Mouse (Mus musculus) C2C12 (cell line): ENCODE measurements around the gene Ier2. TPM values are rescaled to one million over a fixed set of nuclear protein-coding genes. Genes with fewer than 3 reads are reported as not detected.

Source experiments
- H3K27me3 ChIP-seq: one replicate; pipeline ENCODE4 v1.6.1; 2011; ENCODE audit not compliant: control insufficient read depth, insufficient read depth, insufficient read length
- H3K36me3 ChIP-seq: one replicate; pipeline ENCODE4 v1.6.1; 2011; ENCODE audit not compliant: control insufficient read depth, insufficient read depth
- H3K4me3 ChIP-seq: one replicate; pipeline ENCODE4 v1.5.1; 2011; ENCODE audit warnings: mild to moderate bottlenecking, control low read depth; ENCODE audit not compliant: poor library complexity, insufficient read depth, severe bottlenecking
- H3K79me2 ChIP-seq: one replicate; pipeline ENCODE4 v1.6.1; 2011; ENCODE audit not compliant: control insufficient read depth, insufficient read depth
- H3K79me3 ChIP-seq: one replicate; pipeline ENCODE4 v1.6.1; 2011; ENCODE audit warnings: low read depth, control low read depth
- H3ac ChIP-seq: one replicate; pipeline ENCODE3; 2011; ENCODE audit warnings: low read depth; ENCODE audit not compliant: control insufficient read depth, insufficient read length
- CEBPB ChIP-seq: IDR thresholded peaks from one replicate; pipeline ENCODE4 v1.6.1; 2011; ENCODE audit warnings: low read depth, mild to moderate bottlenecking, control low read depth, moderate library complexity
- CTCF ChIP-seq: IDR thresholded peaks from one replicate; pipeline ENCODE4 v1.5.1; 2011; ENCODE audit not compliant: control insufficient read depth, insufficient read depth, insufficient read length
- FOSL1 ChIP-seq: IDR thresholded peaks from one replicate; pipeline ENCODE4 v1.8.0; 2011; ENCODE audit warnings: mild to moderate bottlenecking, low read length; ENCODE audit not compliant: poor library complexity, insufficient read depth, severe bottlenecking
- MAX ChIP-seq: IDR thresholded peaks from one replicate; pipeline ENCODE4 v1.6.1; 2011; ENCODE audit warnings: mild to moderate bottlenecking, control low read depth
- MYOD1 ChIP-seq: IDR thresholded peaks from one replicate; pipeline ENCODE4 v1.6.1; 2011; ENCODE audit warnings: low read depth; ENCODE audit not compliant: control insufficient read depth, insufficient read length
- MYOG ChIP-seq: IDR thresholded peaks from one replicate; pipeline ENCODE4 v1.6.1; 2011; ENCODE audit not compliant: control insufficient read depth, insufficient read length; ENCODE audit errors: extremely low read depth
- USF1 ChIP-seq: IDR thresholded peaks from one replicate; pipeline ENCODE4 v1.6.1; 2011; ENCODE audit warnings: low read depth, mild to moderate bottlenecking, control low read depth, moderate library complexity
- polyA plus RNA-seq: library from polyadenylated mRNA; unstranded; fragments of >200 nt; fragmentation: generic; extraction: Trizol; gene quantifications from one replicate; pipeline ENCODE4 v1.2.1, GENCODE M21; 2012; ENCODE audit warnings: missing spikeins

Ier2 gene
- polyA plus RNA-seq, 1 experiment, result 61.4 TPM

GRCm38 (mm10) chr8:84704356-84704755 lies 41.7 kb upstream of the Ier2 start:
- Histone ChIP-seq H3K4me3 (no peak overlapping the region), H3K79me2 (no peaks in the 10 kb centered on the region), H3K36me3 (peaks cover 27% of the 10 kb centered on the region), H3K79me3 (no peaks in the 10 kb centered on the region), H3ac (no peak overlapping the region), H3K27me3 (no peaks in the 10 kb centered on the region)
- no peak for TF ChIP-seq MYOD1
- TF ChIP-seq MYOG, result no peak
- TF ChIP-seq USF1, result no peak
- no peak for TF ChIP-seq MAX
- TF ChIP-seq CTCF, result no peak
- no peak for TF ChIP-seq FOSL1
- TF ChIP-seq CEBPB, result no peak

GRCm38 (mm10) chr8:84703466-84704249 lies 41.0 kb upstream of the Ier2 start:
- Histone ChIP-seq H3ac (no peak overlapping the region), H3K4me3 (no peak overlapping the region), H3K79me2 (no peaks in the 10 kb centered on the region), H3K27me3 (no peaks in the 10 kb centered on the region), H3K36me3 (peaks cover 27% of the 10 kb centered on the region), H3K79me3 (no peaks in the 10 kb centered on the region)
- no peak for TF ChIP-seq CEBPB
- TF ChIP-seq MAX, result no peak
- TF ChIP-seq MYOD1, result no peak
- TF ChIP-seq FOSL1, result no peak
- no peak for TF ChIP-seq CTCF
- TF ChIP-seq USF1, result no peak
- TF ChIP-seq MYOG, result no peak

GRCm38 (mm10) chr8:84702963-84703465 lies 40.4 kb upstream of the Ier2 start:
- no peaks in the 10 kb centered on the region for H3K27me3 ChIP-seq
- no peaks in the 10 kb centered on the region for H3K79me3 ChIP-seq
- no peaks in the 10 kb centered on the region for H3K79me2 ChIP-seq
- peaks cover 28% of the 10 kb centered on the region for H3K36me3 ChIP-seq
- H3ac ChIP-seq, result no peak overlapping the region
- TF ChIP-seq CTCF, result no peak
- TF ChIP-seq MYOD1, result no peak
- TF ChIP-seq CEBPB, result no peak
- TF ChIP-seq MYOG, result no peak
- TF ChIP-seq MAX, result no peak
- TF ChIP-seq FOSL1, result no peak
- no peak for TF ChIP-seq USF1
- no peak overlapping the region for H3K4me3 ChIP-seq

- no peak overlapping the region for H3ac ChIP-seq
- H3K79me2 ChIP-seq, result no peaks in the 10 kb centered on the region
- peaks cover 28% of the 10 kb centered on the region for H3K36me3 ChIP-seq
- no peak for TF ChIP-seq FOSL1
- no peak for TF ChIP-seq MYOG
- TF ChIP-seq CEBPB, result no peak
- TF ChIP-seq CTCF, result no peak
- no peak for TF ChIP-seq USF1
- no peak for TF ChIP-seq MAX
- no peak for TF ChIP-seq MYOD1
- H3K79me3 ChIP-seq, result no peaks in the 10 kb centered on the region
- no peak overlapping the region for H3K4me3 ChIP-seq
- H3K27me3 ChIP-seq, result no peaks in the 10 kb centered on the region
These were observed 39.9 kb upstream of the Ier2 start for GRCm38 (mm10) chr8:84702561-84702960.

DNA sequence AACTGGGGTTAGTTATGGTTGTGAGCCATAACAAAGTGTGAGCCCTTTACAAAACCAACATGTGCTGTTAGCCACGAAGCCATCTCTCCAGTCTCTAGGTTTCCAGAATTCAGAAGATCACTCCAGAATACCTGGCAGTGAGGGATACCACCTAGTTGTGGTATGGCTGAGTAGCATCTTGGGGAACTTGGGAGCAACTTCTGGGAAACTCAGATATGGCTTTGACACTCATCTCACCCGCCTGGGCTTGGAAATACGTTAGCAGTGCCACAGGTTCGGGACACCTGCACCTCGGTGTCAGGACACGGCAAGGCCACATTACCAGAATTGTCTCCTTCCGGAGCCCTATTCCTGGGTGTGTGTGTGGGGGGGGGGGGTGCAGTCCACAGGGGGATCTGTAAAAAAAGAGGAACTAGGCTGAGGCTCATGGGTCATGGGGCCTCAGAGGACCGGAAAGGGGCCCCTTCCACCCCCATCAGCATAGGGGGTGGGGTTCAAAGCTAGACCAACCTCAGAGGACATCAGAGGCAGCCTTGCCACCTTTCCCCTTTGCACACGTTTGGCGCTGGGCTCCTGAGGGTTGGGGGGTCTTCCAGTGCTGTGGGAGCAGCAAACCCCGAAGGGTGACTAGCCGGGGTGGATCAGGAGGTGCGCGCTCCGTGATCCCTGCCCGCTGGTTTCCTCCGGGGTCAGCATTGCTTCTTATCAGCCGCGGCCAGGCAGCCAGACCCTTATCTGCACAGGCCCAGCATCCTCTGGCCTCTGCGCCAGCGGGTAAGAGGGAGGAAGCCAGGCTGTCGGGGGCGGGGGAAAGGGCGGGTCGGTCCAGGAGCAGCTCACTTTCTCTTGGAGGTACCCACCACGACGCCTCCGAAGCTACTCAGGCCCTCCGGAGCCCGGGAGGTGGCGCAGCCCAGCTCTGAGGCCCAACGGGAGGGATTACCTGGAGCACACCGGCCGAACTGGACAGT lies 38.6 kb upstream of the Ier2 start, which contains the start of gene Lyl1:
Lyl1 (plus strand) TSS at position 517 of the 971 bp plus-strand sequence.
- Histone ChIP-seq H3K27me3 (no peaks in the 10 kb centered on the region), H3K79me2 (no peaks in the 10 kb centered on the region), H3K36me3 (peaks cover 41% of the 10 kb centered on the region), H3K79me3 (no peaks in the 10 kb centered on the region), H3ac (no peak within 1 kb of the TSS), H3K4me3 (no peak within 1 kb of the TSS)
- TF ChIP-seq MYOG (no peak), MYOD1 (no peak), CEBPB (no peak), FOSL1 (no peak), CTCF (no peak), USF1 (no peak), MAX (no peak)

DNA sequence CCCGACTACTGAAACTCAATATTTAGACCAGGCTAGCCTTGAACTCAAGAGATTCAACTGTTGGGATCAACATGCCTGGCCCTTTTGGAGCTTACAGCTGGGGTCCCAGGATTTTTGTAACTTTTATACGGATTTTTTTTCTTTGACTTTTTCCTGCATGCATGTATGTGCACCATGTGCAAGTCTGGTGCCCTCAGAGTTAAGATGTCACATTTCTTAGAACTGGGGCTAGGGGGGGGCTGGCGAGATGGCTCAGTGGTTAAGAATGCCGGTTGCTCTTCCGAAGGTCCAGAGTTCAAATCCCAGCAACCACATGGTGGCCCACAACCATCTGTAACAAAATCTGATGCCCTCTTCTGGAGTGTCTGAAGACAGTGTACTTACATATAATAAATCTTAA lies 37.9 kb upstream of the Ier2 start:
- Histone ChIP-seq H3K79me3 (no peaks in the 10 kb centered on the region), H3K36me3 (peaks cover 48% of the 10 kb centered on the region)

More for the DNA sequence above, 37.9 kb upstream of the Ier2 start:
- Histone ChIP-seq H3K27me3 (no peaks in the 10 kb centered on the region), H3K4me3 (no peak overlapping the region), H3K79me2 (no peaks in the 10 kb centered on the region), H3ac (no peak overlapping the region)
- TF ChIP-seq MYOD1 (no peak), MAX (no peak), CTCF (no peak), USF1 (no peak), CEBPB (no peak), MYOG (no peak), FOSL1 (no peak)
